Mouse (Mus musculus): ENCODE results near the gene Tyms. TPM values are rescaled to one million over a fixed set of nuclear protein-coding genes. Genes with fewer than 3 reads are reported as not detected.

Gene Tyms
- 39.7 and 63.0 TPM in 2 replicates for polyA plus RNA-seq (2012; rRNA removed)

DNA sequence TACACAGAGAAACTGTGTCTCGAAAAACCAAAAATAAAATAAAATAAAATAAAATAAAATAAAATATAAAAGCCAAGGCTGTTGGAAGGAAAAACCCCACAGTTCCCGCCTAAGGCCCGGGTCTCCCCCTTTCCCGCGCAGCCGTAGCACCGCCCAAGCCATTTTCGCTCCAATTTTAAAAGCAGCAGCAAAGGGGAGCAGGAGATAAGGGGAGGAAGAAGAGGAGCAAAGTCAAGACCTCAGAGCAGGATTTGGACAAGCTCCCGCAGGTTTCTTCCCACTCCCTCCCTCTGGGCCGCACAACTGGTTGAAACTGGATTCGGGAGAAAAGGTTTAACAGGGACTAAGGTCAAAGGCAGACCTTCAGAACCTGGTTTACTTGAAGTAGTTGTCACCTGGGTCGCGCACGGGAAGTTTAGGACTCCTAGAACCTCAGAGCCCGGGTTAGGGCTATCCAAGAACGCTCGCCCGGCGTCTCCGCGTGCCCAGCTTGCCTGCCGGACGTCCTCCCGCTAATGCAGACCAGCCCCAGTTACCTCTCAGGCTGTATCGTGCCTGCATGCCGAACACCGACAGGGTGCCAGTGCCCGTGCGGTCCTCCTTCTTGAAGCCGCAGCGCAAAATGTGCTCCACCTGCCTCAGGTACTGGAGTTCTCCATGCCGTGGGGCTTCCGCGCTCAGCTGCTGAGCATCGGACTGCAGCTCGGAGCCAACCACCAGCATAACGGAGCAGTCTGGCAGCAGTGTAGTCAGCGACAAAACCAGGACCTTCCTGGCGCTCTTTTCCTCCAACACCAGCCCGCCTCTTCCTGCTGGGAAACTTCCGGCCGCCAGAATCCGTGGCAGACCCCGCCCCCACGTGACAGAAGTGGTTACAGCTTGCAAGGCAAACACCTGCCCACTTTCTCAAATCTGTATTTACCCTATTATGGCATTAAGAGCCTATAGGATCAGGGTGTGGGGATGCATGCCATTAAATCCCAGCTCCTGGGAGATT is at the start of gene Tyms:
Tyms (minus strand) TSS at position 793 of the 997 bp plus-strand sequence.

DNA sequence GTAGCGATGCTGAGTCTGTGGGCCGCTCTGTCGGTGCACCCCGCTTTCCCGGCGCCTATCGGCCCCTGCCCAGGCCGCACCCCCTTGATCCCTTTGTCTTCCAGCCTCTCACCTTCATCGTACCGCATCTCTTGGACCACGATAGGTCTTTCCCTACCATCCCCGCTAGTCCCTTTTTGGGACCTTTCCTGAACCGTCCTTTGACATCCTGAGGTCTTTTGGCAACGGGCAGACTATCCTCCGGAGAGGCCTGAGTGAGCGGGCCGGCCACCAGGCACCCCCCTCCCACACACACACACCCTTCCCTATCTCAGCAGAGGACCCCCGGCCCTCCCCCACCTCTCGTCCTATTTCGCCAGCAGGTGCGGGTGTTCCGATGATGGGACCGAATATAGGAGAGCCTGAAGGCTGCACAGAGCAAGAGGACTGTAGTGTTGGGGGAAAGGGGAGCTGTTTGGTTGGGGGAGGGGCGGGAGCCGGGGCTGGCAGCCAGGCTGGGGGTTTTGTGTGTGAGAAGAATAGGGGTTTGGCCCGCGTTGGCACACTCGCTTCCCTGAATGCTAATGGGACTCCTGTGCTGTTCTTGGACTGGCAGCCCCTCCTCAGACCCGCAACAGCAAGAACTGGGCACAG is 32.4 kb upstream of the Tyms start, which contains the start of gene 3110082J24Rik:
3110082J24Rik (minus strand) TSS at position 419 of the 633 bp plus-strand sequence.

DNA sequence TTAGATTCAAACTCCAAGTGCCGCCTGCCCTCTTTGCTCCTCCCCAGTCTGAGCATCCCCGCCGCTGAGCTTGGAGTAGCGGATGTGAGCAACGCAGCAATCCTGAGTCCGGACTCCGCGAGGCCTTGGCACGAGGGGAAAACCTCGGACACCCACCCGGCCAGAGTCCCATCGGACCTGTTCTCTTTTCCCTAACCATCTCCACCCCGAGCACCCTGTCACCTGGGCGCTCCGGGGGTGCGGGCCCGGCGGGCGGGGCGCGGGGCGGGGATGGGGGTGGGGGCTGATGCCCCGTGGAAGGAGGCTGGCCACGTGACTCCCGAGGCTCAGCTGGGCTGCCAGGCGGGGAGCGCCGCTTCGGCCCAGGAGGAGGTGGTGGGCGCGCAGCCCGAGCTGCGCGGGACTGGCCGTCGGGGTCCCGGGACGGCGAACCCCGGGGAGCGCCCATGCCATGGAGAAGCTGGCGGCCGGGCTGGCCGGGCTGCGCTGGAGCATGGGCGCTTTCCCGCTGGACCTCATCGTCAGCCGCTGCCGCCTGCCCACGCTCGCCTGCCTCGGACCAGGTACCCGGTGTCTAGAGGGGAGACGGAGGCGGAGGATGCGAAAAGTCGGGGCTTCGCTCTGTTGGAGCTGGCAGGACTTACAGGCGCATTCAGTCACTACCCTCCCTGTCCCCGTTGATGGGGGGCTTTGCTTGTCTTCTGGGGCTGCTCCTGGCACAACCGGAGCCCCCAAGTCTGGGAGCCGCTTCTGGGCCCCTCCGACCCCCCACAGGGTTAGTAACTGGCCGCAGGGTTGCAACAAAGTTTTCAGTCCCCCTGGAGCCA is 31.6 kb upstream of the Tyms start, which contains the start of gene Garem2:
Garem2 (plus strand) TSS at position 321 of the 827 bp plus-strand sequence.

DNA sequence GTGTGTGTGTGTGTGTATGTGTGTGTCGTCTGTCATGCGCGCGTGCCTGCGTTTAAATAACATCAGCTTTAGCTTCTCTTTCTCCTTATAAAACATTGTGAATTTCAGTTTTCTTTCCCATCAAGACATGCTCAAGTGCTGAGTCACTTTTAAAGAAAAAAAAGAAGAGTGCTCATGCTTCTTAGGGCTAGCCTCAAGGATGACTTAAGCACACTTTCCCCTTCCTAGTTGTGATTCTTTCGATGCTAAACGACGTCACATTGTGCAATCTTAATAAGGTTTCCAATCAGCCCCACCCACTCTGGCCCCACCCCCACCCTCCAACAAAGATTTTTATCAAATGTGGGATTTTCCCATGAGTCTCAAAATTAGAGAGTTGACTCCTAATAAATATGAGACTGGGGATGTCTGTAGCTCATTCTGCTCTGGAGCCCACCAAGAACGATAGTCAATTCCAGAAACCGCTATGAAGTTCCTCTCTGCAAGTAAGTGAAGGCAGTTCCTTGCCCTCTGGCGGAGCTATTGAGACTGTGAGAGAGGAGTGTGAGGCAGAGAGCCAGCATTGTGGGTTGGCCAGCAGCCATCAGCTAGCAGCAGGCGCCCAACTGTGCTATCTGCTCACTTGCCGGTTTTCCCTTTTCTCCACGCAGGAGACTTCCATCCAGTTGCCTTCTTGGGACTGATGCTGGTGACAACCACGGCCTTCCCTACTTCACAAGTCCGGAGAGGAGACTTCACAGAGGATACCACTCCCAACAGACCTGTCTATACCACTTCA is 60.5 kb downstream of the Tyms start, which contains the start of gene Il6:
Il6 (plus strand) TSS at position 389 of the 778 bp plus-strand sequence.

Other genes starting within 250 kb of the Tyms start
- not detected in 2 replicates for gene Il6, start 60.5 kb downstream of the Tyms start, polyA plus RNA-seq (2012; rRNA removed)
- gene Garem2, start 31.5 kb upstream of the Tyms start, polyA plus RNA-seq (2012; rRNA removed) = 0.12 and 0.14 TPM in 2 replicates
- not detected in 2 replicates for gene 3110082J24Rik, start 32.5 kb upstream of the Tyms start, polyA plus RNA-seq (2012; rRNA removed)
- gene Hadha, start 81.5 kb upstream of the Tyms start, polyA plus RNA-seq (2012; rRNA removed) = 60.8 and 65.7 TPM in 2 replicates
- 103 and 104 TPM in 2 replicates for gene Hadhb, start 81.6 kb upstream of the Tyms start, polyA plus RNA-seq (2012; rRNA removed)
- 0.19 and 0.23 TPM in 2 replicates for gene Adgrf3, start 132.1 kb upstream of the Tyms start, polyA plus RNA-seq (2012; rRNA removed)
- 42.4 and 55.3 TPM in 2 replicates for gene Selenoi, start 159.0 kb upstream of the Tyms start, polyA plus RNA-seq (2012; rRNA removed)
- 0.22 and 0.28 TPM in 2 replicates for gene Drc1, start 207.8 kb upstream of the Tyms start, polyA plus RNA-seq (2012; rRNA removed)

Measured in colon, adult 2 months (tissue).